Mouse (Mus musculus) effector memory CD4-positive, alpha-beta T cell, adult 7 months (primary cell): ENCODE results near the gene Hspb7. TPM values are rescaled to one million over a fixed set of nuclear protein-coding genes. Genes with fewer than 3 reads are reported as not detected.

Experiments used
- polyA plus RNA-seq: library from polyadenylated mRNA; unstranded; fragments of 100-300 nt; shearing (Covaris generic); gene quantifications from one replicate; pipeline ENCODE4 v1.2.1, GENCODE M21; 2017

Gene Hspb7
- not detected for polyA plus RNA-seq

GRCm38 (mm10) chr4:141420192-141420829, at the start of gene Hspb7:
Gene Hspb7, plus strand, starts transcription at chr4:141420779.

DNA sequence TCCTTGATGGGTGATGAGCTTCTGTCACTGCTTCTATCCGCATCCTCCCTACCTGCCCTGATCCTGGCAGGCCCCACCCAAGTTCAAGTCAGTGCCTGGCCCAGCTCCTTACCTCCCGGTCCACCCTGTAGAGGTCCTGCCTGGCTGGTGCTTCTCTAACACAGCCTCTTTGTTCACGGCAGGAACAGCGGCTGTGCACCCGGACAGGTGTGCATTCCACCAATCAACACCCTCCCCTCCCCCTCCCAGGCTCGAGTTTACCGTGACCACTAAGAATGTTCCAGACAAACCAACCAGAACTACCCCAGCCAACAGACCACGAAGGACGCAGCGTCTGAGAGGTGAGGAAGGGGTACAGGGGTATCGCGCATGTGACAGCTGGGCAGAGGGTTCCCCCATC, 22.0 kb upstream of the Hspb7 start, which contains the start of gene Clcnka:
TSS of gene Clcnka (minus strand) at position 180 of the 400 bp plus-strand sequence.

DNA sequence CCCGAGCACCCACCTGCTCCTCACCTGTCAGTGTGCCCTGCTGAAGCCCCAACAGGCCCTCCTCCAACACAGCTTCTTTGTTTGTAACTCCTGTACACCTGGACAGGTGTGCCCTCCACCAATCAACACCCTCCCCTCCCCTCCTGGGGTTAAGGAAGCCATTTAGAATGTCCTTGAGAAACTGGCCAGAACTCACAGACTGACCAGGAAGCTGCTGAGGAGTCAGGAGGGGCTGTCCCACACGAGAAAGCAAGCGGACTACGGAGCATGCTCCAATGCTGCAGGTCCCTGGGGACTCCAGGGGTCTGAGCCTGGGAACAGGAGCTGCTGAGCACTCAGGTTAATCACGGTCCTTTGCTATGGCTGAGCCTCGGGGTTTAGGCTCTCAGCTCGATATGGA, 4.7 kb upstream of the Hspb7 start, which contains the start of gene Clcnkb:
TSS of gene Clcnkb (minus strand) at position 91 of the 400 bp plus-strand sequence.

GRCm38 (mm10) chr4:141435974-141436373, 15.4 kb downstream of the Hspb7 start, which contains the start of gene Srarp:
Gene Srarp, minus strand, starts transcription at chr4:141436105.

GRCm38 (mm10) chr4:141444451-141445327, 24.1 kb downstream of the Hspb7 start, which contains the start of gene Zbtb17:
Gene Zbtb17, plus strand, starts transcription at chr4:141444654.

Other genes starting within 250 kb of the Hspb7 start
- gene Rsg1, start 206.8 kb upstream of the Hspb7 start, polyA plus RNA-seq: 1.6 TPM
- 0.22 TPM for gene Arhgef19, start 181.3 kb upstream of the Hspb7 start, polyA plus RNA-seq
- not detected for gene Epha2, start 119.5 kb upstream of the Hspb7 start, polyA plus RNA-seq
- not detected for gene Fam131c, start 52.6 kb upstream of the Hspb7 start, polyA plus RNA-seq
- gene Clcnka, start 22.1 kb upstream of the Hspb7 start, polyA plus RNA-seq: not detected
- gene Clcnkb, start 4.8 kb upstream of the Hspb7 start, polyA plus RNA-seq: not detected
- gene Srarp, start 15.3 kb downstream of the Hspb7 start, polyA plus RNA-seq: not detected
- gene Zbtb17, start 23.9 kb downstream of the Hspb7 start, polyA plus RNA-seq: 41.1 TPM
- gene Spen, start 117.8 kb downstream of the Hspb7 start, polyA plus RNA-seq: 21.2 TPM
- not detected for gene Fblim1, start 185.3 kb downstream of the Hspb7 start, polyA plus RNA-seq
- gene Tmem82, start 197.9 kb downstream of the Hspb7 start, polyA plus RNA-seq: 0.35 TPM
- not detected for gene Slc25a34, start 203.0 kb downstream of the Hspb7 start, polyA plus RNA-seq
- gene Plekhm2, start 244.1 kb downstream of the Hspb7 start, polyA plus RNA-seq: 9.7 TPM